Mouse (Mus musculus) intestine, embryonic 15.5 days (tissue): ENCODE results near the gene Clcn5. TPM values are rescaled to one million over a fixed set of nuclear protein-coding genes. Genes with fewer than 3 reads are reported as not detected.

Experiments used
- ATAC-seq: fragments of 200-750 bp; cut with Nextera tagmentation; 2 replicates; pipeline ENCODE4 v1.8.0; 2017; ENCODE audit warnings: moderate TSS enrichment, moderate library complexity
- H3K27ac ChIP-seq: fragments of 300-500 bp; sonication (generic); 2 replicates; pipeline ENCODE4 v1.5.1; 2015; ENCODE audit warnings: mild to moderate bottlenecking, inconsistent platforms
- H3K27me3 ChIP-seq: fragments of 300-500 bp; sonication (generic); replicated peaks from 2 replicates; pipeline ENCODE4 v1.6.1; 2015; ENCODE audit warnings: inconsistent platforms
- H3K36me3 ChIP-seq: fragments of 300-500 bp; sonication (generic); 2 replicates; pipeline ENCODE4 v1.6.1; 2015; ENCODE audit warnings: inconsistent platforms
- H3K4me1 ChIP-seq: fragments of 300-500 bp; sonication (generic); replicated peaks from 2 replicates; pipeline ENCODE4 v1.6.1; 2015; ENCODE audit warnings: inconsistent platforms
- H3K4me2 ChIP-seq: fragments of 300-500 bp; sonication (generic); replicated peaks from 2 replicates; pipeline ENCODE4 v1.6.1; 2015; ENCODE audit warnings: mild to moderate bottlenecking, inconsistent platforms
- H3K4me3 ChIP-seq: fragments of 300-500 bp; sonication (generic); replicated peaks from 2 replicates; pipeline ENCODE4 v1.5.1; 2015; ENCODE audit warnings: inconsistent platforms
- H3K9ac ChIP-seq: fragments of 300-500 bp; sonication (generic); 2 replicates; pipeline ENCODE4 v1.6.1; 2015; ENCODE audit warnings: inconsistent platforms
- H3K9me3 ChIP-seq: fragments of 300-500 bp; sonication (generic); 2 replicates; pipeline ENCODE4 v1.6.1; 2016; ENCODE audit warnings: inconsistent platforms
- WGBS: fragments of 180-500 bp; shearing (Covaris S2); methylation state at CpG from one replicate; pipeline ENCODE4 v1.1.7; 2015; 5-methylcytosine and 5-hydroxymethylcytosine counted together
- polyA plus RNA-seq: library from polyadenylated mRNA; unstranded; fragments of >200 nt; fragmentation: Nextera tagmentation; extraction: Ambion mirVana; gene quantifications from 2 replicates; pipeline ENCODE4 v1.2.1, GENCODE M21; 2015

Clcn5 gene
- 16.2 and 17.3 TPM in 2 replicates for polyA plus RNA-seq

DNA sequence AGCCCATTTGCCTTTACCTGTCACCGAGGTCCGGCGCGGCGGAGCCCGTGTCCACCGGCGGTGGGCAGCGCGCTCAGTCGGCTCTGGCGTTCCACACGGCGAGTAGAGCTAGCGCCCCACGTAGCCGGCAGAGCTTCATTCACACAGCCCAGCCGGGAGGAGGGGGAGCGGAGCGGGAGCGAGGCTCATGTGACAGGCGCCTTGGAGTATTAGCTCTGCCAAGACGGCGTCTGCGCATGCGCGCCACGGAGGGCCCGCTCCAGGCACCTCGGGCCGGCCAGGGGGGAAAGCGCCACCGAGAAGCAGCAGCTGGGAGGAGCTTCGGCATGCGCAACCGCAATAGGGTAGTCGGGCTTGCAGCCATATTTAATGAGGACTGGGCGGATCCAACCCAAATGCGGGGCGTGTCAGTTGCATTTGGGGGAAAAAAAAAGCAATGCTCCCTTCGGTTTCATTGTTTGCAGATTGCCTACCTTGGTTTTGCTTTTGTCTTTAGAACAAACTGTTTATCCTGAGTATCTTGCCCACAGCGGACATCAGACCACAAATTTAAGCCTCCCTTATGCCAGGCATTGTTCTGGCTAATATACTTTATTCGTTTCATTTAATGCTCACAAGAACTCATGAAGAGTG lies at the start of gene Clcn5:
TSS of gene Clcn5 (minus strand) at position 270 of the 633 bp plus-strand sequence.
- Histone ChIP-seq H3K9me3 (no peaks in the 10 kb centered on the region), H3K36me3 (no peaks in the 10 kb centered on the region), H3K4me1 (no peaks in the 10 kb centered on the region), H3K4me2 (peak within 1 kb of the TSS; percentile 59), H3K9ac (peak within 1 kb of the TSS; percentile 65), H3K27me3 (no peaks in the 10 kb centered on the region), H3K4me3 (peak within 1 kb of the TSS; percentile 60), H3K27ac (peak within 1 kb of the TSS; percentile 86)
- peak; percentile 99 for ATAC-seq
- 20% methylated on average over 43 of the region's 43 CpGs for WGBS

DNA sequence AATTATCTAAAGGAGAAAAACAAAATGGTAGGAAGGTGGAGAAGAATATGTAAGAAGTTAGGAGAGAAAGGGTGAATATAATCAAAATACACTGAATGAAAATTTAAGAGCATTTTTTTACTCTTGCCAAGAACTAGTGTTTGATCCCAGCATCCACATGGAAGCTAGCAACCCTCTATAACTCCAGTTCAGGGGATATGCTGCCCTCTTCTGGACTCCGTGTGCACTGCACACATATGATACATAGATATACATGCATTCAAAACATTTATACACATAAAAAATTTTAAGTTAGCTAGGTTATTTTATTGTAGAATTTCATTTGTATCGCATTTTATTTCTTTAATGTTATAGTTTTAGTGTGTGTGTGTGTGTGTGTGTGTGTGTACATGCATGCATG lies 6.3 kb upstream of the Clcn5 start:
- 42% methylated on average over 2 of the region's 2 CpGs for WGBS
- no peaks in the 10 kb centered on the region for H3K36me3 ChIP-seq

DNA sequence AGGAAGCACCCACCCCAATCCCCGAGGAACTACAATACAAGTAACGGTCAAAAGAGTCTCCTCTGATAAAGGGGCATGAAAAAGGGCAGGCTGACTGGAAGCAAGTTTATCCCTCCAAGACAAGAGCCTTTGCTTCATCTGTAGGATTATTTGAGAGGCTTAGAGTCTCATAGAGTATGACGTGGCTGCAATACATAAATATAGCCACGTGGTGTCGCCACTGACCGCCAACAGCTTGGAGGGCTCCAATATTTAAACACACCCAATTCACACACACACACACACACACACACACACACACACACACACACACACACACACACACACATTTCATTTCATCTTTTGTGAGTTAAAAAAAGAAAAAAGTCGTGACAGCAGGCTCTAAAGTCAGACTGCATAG lies 3.1 kb upstream of the Clcn5 start:
- no peak for ATAC-seq
- H3K27me3 ChIP-seq = no peaks in the 10 kb centered on the region

More for the DNA sequence above, 6.3 kb upstream of the Clcn5 start:
- Histone ChIP-seq H3K27ac (no peak overlapping the region), H3K27me3 (no peaks in the 10 kb centered on the region), H3K9me3 (no peaks in the 10 kb centered on the region), H3K9ac (no peak overlapping the region), H3K4me1 (no peaks in the 10 kb centered on the region), H3K4me3 (no peak overlapping the region), H3K4me2 (no peak overlapping the region)
- no peak for ATAC-seq

DNA sequence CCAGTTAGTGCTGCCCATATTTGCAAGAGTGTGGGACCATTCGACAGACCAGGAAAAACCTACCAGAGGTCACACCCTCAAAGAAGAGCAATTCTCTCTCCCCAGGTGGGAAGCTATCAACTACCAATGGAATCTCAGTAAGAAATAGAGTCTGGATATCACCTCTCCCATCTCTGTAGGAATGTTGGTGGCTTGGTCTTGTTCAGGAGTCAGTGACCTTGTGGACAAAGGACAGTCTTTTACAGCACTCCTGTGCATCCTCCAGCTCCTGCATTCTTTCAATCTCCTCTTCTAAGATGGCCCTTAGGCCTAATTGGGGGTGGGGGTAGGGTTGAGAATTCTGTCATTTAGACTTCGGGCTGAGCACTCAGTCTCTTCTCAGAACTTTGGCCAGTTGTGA lies 1.4 kb upstream of the Clcn5 start:
- 61% methylated on average over 2 of the region's 2 CpGs for WGBS

More for the DNA sequence above, 3.1 kb upstream of the Clcn5 start:
- 17% methylated on average over 7 of the region's 7 CpGs for WGBS
- no peak overlapping the region for H3K27ac ChIP-seq
- H3K4me1 ChIP-seq = no peaks in the 10 kb centered on the region
- H3K4me3 ChIP-seq = no peak overlapping the region
- H3K36me3 ChIP-seq = no peaks in the 10 kb centered on the region
- H3K9ac ChIP-seq = no peak overlapping the region
- no peak overlapping the region for H3K4me2 ChIP-seq
- no peaks in the 10 kb centered on the region for H3K9me3 ChIP-seq

DNA sequence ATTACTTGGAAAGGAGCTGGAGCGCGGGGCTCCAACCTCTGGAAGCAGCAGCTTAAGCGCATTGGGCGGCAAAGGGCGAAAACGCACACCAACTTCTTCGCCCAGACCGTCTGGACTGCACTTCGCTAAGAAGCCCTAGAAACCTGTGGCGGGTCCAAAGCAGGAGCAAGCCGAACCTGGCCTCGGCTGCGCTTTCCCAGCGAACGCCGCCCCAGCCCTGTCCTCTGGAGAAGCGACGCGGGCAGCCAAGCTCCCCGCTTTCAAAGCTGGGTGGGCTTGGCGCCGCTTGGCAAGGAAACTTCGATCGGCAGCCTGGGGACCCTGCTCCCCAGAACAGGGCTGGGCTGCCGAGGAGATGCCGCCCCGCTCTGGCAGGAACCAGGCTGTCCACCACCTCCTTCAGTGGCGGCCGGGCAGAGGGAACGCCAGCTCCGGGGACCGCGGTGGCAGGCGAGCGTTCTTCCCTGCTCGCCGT lies 570 bp downstream of the Clcn5 start:
- Histone ChIP-seq H3K4me1 (no peaks in the 10 kb centered on the region), H3K27me3 (no peaks in the 10 kb centered on the region), H3K9me3 (no peaks in the 10 kb centered on the region), H3K9ac (peak overlapping the region; percentile 65), H3K27ac (peak overlapping the region; percentile 86), H3K4me2 (peak overlapping the region; percentile 59), H3K4me3 (peak overlapping the region; percentile 60), H3K36me3 (no peaks in the 10 kb centered on the region)
- ATAC-seq = peak; percentile 79
- WGBS = 19% methylated on average over 34 of the region's 37 CpGs

More for the DNA sequence above, 1.4 kb upstream of the Clcn5 start:
- Histone ChIP-seq H3K9me3 (no peaks in the 10 kb centered on the region), H3K4me1 (no peaks in the 10 kb centered on the region), H3K36me3 (no peaks in the 10 kb centered on the region), H3K4me3 (no peak overlapping the region), H3K4me2 (no peak overlapping the region), H3K9ac (no peak overlapping the region), H3K27ac (no peak overlapping the region), H3K27me3 (no peaks in the 10 kb centered on the region)
- no peak for ATAC-seq

DNA sequence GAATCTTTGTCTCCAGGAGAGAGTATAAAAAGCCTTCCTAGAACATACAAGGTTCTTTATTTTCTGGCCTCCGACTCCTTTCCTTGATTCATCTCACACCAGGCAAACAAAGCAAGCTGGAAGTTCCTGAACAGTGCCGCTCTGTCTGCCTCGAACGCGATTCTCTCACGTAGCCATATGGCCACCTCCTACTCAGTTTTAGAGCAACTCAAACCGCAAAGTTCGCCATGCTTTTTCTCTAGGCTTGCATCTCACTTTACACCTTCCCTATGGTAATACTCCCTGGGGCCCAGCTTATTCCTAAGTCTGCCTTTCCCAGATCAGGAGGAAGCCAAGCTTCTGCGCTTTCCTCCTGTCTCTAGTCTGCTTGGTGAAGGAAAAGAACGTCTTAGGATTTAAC lies 4.0 kb downstream of the Clcn5 start:
- ATAC-seq = no peak
- Histone ChIP-seq H3K27me3 (no peaks in the 10 kb centered on the region), H3K9me3 (no peaks in the 10 kb centered on the region), H3K9ac (no peak overlapping the region), H3K4me1 (no peaks in the 10 kb centered on the region), H3K36me3 (no peaks in the 10 kb centered on the region), H3K4me2 (no peak overlapping the region), H3K27ac (no peak overlapping the region), H3K4me3 (no peak overlapping the region)
- 44% methylated on average over 10 of the region's 10 CpGs for WGBS

DNA sequence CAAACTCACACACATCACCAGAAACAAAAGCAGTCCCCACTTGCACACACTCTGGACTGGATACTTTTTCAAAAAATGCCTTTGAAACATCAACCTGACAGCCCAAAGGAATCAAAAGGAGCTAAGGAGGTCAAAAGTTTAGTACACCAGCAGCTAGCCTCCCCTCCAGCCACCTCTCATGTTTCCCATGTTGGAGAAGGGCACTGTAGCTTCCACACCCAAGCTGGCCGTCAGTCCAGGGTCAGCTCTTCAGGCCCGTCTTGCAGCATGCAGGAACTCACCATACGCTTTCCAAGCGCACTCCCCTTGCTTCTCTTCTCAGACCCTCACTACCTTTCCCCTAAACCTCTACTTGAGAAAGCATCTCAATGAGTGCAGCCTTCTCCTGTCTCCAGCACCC lies 4.5 kb downstream of the Clcn5 start:
- WGBS = 54% methylated on average over 4 of the region's 4 CpGs
- Histone ChIP-seq H3K27me3 (no peaks in the 10 kb centered on the region), H3K9ac (no peak overlapping the region), H3K27ac (no peak overlapping the region), H3K9me3 (no peaks in the 10 kb centered on the region), H3K4me1 (no peaks in the 10 kb centered on the region), H3K4me3 (no peak overlapping the region), H3K4me2 (no peak overlapping the region), H3K36me3 (no peaks in the 10 kb centered on the region)
- no peak for ATAC-seq

DNA sequence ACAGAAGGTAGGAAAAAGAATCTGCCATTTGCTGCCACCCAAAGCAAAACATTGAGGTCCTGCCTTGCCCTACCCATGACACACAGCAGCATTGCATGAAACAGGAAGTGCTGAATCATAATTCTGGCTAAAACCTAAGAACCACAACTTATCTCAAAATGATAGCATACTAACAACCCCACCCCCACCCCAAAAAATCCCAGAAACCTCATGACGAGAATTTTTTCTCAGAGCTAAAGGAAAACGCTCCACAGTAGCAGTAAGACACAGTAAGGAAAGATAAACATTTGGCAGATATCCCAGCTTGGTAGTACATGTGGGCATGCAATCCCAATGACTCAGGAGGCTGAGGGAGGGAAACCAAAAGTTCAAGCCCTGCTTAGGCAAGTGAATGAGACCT lies 10.9 kb downstream of the Clcn5 start:
- no peaks in the 10 kb centered on the region for H3K36me3 ChIP-seq
- 52% methylated on average over 2 of the region's 2 CpGs for WGBS
- no peaks in the 10 kb centered on the region for H3K27me3 ChIP-seq
- H3K4me1 ChIP-seq = no peaks in the 10 kb centered on the region
- no peaks in the 10 kb centered on the region for H3K9me3 ChIP-seq
- ATAC-seq = no peak
- no peak overlapping the region for H3K4me2 ChIP-seq
- H3K4me3 ChIP-seq = no peak overlapping the region
- H3K9ac ChIP-seq = no peak overlapping the region
- H3K27ac ChIP-seq = no peak overlapping the region

DNA sequence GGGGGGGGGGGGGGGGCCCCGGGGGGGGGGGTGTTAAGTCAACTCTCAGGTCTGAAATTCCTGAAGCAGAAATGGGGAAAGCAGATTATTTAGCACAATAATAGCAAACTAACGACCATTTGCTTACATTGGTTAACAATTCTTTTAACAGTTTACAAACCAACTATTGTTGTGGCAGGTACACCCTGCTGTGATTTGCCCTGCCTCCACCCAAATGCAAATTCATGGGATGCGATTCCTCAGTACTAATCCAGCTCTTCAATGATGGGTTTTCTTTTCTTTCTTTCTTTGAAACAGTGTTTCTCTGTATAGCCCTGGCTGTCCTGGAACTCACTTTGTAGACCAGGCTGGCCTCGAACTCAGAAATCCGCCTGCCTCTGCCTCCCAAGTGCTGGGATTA lies 12.3 kb downstream of the Clcn5 start:
- Histone ChIP-seq H3K4me2 (no peak overlapping the region), H3K4me1 (no peaks in the 10 kb centered on the region), H3K9ac (no peak overlapping the region), H3K4me3 (no peak overlapping the region), H3K36me3 (no peaks in the 10 kb centered on the region), H3K27me3 (no peaks in the 10 kb centered on the region), H3K27ac (no peak overlapping the region), H3K9me3 (no peaks in the 10 kb centered on the region)
- ATAC-seq = no peak
- WGBS = 66% methylated on average over 4 of the region's 5 CpGs

DNA sequence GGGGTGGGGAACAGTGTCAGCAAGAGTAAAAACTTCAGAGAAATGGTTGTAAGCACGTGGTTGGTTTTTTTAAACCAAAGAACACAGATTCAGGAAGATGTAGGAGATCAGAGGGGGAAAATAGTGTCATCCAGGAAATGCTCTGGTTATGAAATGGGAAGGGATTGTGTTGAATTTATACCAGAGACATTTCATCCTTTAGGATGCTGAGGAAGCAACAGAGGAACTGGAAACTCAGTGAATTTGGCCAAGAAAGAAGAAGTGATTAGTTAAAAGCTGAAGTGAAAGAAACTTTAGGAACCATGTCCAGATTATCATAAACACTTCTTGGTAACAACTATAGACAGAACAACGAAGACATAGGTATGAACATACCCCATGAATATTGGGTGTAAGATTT lies 26.2 kb downstream of the Clcn5 start:
- Histone ChIP-seq H3K4me1 (no peaks in the 10 kb centered on the region), H3K9ac (no peak overlapping the region), H3K4me2 (no peak overlapping the region), H3K9me3 (no peaks in the 10 kb centered on the region), H3K4me3 (no peak overlapping the region), H3K36me3 (no peaks in the 10 kb centered on the region), H3K27ac (no peak overlapping the region), H3K27me3 (no peaks in the 10 kb centered on the region)
- 65% methylated on average over 2 of the region's 2 CpGs for WGBS
- ATAC-seq = no peak

DNA sequence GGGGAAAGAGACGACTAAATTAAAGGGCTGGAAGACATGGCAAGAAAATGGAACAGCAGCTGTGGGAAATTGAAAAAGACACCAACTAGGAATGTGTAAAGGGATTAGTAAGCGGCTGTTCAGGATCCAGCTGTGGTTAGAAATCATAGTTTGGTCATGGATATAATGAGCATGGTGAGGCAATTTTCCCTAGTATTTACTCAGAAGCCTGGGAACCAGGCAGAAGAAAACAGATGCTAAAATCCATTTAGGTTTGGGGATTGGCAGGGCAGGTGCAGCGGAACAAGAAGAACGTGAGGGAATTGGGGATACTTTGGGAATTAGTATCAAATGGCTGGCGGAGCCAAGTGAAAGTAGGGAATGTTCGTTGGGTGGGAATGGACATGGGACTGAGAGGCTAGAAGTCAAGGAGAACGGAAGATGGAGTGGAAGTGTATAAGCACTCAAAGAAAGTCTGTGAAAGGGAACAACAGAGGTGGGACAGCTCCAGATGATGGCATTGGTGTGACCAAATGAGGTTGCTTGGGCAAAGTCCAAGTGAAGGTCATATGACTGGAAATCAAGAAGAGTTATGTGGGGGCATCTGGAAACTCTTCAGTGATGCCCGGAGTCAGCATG lies 26.9 kb downstream of the Clcn5 start:
- 92% methylated on average over 8 of the region's 8 CpGs for WGBS
- Histone ChIP-seq H3K4me3 (no peak overlapping the region), H3K9ac (no peak overlapping the region), H3K9me3 (no peaks in the 10 kb centered on the region), H3K4me2 (no peak overlapping the region), H3K27me3 (no peaks in the 10 kb centered on the region), H3K36me3 (no peaks in the 10 kb centered on the region), H3K27ac (no peak overlapping the region), H3K4me1 (no peaks in the 10 kb centered on the region)
- ATAC-seq = no peak

DNA sequence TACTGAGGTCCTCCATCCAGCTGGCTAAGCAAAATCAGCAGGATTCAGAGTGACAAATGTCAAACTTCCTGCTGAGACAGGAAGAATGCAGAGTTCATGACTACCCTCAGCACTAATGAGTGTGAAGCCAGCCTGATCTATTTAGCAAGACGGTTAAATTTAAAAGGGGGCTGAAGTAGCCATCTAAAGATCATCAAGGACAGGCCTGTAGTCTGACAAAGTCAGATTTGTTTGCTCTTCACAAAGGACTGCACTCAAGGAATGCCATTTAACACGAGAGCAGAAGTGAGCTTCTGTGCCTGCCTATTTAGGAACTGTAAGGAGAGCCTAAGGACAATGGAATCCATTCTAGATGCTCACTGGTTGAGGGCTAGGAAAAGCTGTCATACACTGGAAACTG lies 30.2 kb downstream of the Clcn5 start:
- no peak overlapping the region for H3K4me2 ChIP-seq
- H3K27ac ChIP-seq = no peak overlapping the region
- 38% methylated on average over 2 of the region's 2 CpGs for WGBS
- no peaks in the 10 kb centered on the region for H3K4me1 ChIP-seq
- H3K4me3 ChIP-seq = no peak overlapping the region
- no peaks in the 10 kb centered on the region for H3K27me3 ChIP-seq
- H3K36me3 ChIP-seq = no peaks in the 10 kb centered on the region
- no peak for ATAC-seq
- H3K9me3 ChIP-seq = no peaks in the 10 kb centered on the region
- H3K9ac ChIP-seq = no peak overlapping the region
